Mouse (Mus musculus) ES-Bruce4 (cell line): ENCODE data around the gene Srsf4. TPM values are rescaled to one million over a fixed set of nuclear protein-coding genes. Genes with fewer than 3 reads are reported as not detected.
A peak's percentile ranks its signal among the peaks of the same experiment; 100 is the strongest.

Experiments
- H3K27ac ChIP-seq: 2 replicates; pipeline ENCODE4 v1.5.1; 2012; ENCODE audit warnings: low read length, inconsistent platforms; ENCODE audit not compliant: insufficient read depth
- H3K27me3 ChIP-seq: 2 replicates; pipeline ENCODE4 v1.6.1; 2012; ENCODE audit warnings: mild to moderate bottlenecking, low read length, inconsistent platforms; ENCODE audit not compliant: control insufficient read depth, poor library complexity, insufficient read depth, severe bottlenecking
- H3K36me3 ChIP-seq: 2 replicates; pipeline ENCODE4 v1.6.1; 2012; ENCODE audit warnings: inconsistent platforms, mild to moderate bottlenecking, low read length, moderate library complexity; ENCODE audit not compliant: control insufficient read depth, poor library complexity, insufficient read depth, severe bottlenecking
- H3K4me1 ChIP-seq: one replicate; pipeline ENCODE4 v1.8.1; 2011; ENCODE audit warnings: low read length; ENCODE audit not compliant: control insufficient read depth, insufficient read depth
- H3K4me3 ChIP-seq: 2 replicates; pipeline ENCODE4 v1.5.1; 2011; ENCODE audit warnings: low read depth, mild to moderate bottlenecking, low read length
- H3K9ac ChIP-seq: 2 replicates; pipeline ENCODE4 v1.6.1; 2012; ENCODE audit warnings: low read depth, mild to moderate bottlenecking, inconsistent platforms; ENCODE audit not compliant: poor library complexity, severe bottlenecking
- H3K9me3 ChIP-seq: replicated peaks from 2 replicates; pipeline ENCODE4 v1.6.1; 2012; ENCODE audit warnings: mild to moderate bottlenecking, low read length, inconsistent platforms; ENCODE audit not compliant: control insufficient read depth, poor library complexity, insufficient read depth, severe bottlenecking
- CTCF ChIP-seq: IDR thresholded peaks from one replicate; pipeline ENCODE4 v1.8.1; 2011; ENCODE audit warnings: low read depth, low read length
- EP300 ChIP-seq: IDR thresholded peaks from 2 replicates; pipeline ENCODE4 v1.6.1; 2011; ENCODE audit warnings: low read depth, low read length; ENCODE audit not compliant: insufficient read depth
- POLR2A ChIP-seq: IDR thresholded peaks from one replicate; pipeline ENCODE4 v1.8.1; 2011; ENCODE audit warnings: low read length; ENCODE audit not compliant: insufficient read depth
- polyA plus RNA-seq: library from polyadenylated mRNA; stranded (reverse); fragments of >200 nt; gene quantifications from 2 replicates; pipeline ENCODE4 v1.2.4, GENCODE M21; 2011; ENCODE audit warnings: low read depth; ENCODE audit not compliant: missing spikeins, insufficient read depth, insufficient read length

Gene Srsf4
- polyA plus RNA-seq, 1 experiment, result 74.5 TPM

DNA sequence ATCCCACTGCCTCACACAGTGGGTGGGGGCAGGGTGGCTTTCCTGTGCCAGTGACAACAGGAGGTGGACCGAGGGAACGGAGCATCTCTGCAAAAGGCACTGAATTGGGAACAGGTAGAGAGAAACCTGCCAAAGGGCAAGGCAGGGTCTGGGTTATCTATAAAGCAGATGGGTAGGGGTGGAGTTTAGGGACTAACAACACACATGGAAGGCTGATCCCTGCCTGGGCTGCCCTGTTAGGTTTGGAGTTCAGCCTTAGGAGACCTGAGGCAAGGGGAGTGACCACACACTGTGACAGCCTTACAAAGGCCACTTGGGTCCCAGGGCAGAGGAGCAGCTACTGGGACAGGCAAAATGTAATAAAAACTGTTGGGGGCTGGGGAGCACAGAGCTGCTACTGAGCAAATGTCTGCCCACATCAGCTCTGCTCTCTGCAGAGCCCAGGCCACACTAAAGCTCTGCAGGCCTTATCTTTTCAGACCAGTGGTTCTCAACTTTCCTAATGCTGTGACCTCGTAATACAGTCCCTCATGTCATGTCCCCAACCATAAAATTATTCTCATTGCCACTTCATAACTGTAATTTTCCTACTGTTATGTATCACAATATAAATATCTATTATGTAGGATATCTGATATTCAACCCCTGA, 40.5 kb upstream of the Srsf4 start:
- H3K36me3 ChIP-seq, result no peaks in the 10 kb centered on the region

DNA sequence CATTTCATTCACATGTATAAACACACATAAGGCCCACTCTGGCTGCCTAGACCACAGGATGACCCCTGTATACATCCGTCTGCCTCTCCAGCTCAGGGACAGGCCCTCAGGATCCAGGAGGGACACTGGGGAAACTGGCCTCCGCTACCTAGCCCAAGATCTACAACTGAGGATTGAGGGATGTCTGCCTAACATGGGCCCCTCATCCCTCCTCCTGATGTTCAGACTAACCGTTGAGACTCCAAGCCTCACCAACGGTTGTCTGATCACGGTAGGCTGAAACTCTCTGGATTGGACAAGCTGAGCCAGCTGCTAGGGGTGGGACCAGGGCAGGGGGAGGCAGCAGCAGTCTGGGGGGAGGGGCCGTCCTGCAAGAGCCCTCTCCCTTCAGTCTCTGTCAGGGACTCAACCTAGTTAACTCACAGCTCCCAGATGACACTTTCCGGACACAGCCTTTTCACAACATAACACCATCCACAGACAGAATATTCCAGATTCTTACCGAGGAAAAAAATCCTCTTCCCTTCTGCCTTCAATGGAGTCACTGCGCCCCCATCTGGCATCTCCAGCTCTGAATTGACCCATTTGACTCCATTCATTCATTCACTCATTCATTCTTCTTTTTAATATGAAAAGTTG, 39.3 kb upstream of the Srsf4 start:
- no peaks in the 10 kb centered on the region for H3K36me3 ChIP-seq
- H3K9ac ChIP-seq, result no peak overlapping the region
- no peaks in the 10 kb centered on the region for H3K27me3 ChIP-seq
- H3K27ac ChIP-seq, result no peak overlapping the region
- TF ChIP-seq EP300, result 0 out of 2 replicates have a peak, but pooled peaks have one; percentile 28
- no peak for TF ChIP-seq POLR2A
- H3K4me3 ChIP-seq, result no peak overlapping the region
- no peaks in the 10 kb centered on the region for H3K9me3 ChIP-seq
- H3K4me1 ChIP-seq, result peaks cover 3% of the 10 kb centered on the region

More for the DNA sequence above, 40.5 kb upstream of the Srsf4 start:
- no peak overlapping the region for H3K4me3 ChIP-seq
- no peak overlapping the region for H3K9ac ChIP-seq
- TF ChIP-seq EP300, result no peak
- no peak for TF ChIP-seq POLR2A
- no peak for TF ChIP-seq CTCF
- H3K4me1 ChIP-seq, result peaks cover 3% of the 10 kb centered on the region
- no peaks in the 10 kb centered on the region for H3K27me3 ChIP-seq
- H3K9me3 ChIP-seq, result no peaks in the 10 kb centered on the region
- H3K27ac ChIP-seq, result no peak overlapping the region

DNA sequence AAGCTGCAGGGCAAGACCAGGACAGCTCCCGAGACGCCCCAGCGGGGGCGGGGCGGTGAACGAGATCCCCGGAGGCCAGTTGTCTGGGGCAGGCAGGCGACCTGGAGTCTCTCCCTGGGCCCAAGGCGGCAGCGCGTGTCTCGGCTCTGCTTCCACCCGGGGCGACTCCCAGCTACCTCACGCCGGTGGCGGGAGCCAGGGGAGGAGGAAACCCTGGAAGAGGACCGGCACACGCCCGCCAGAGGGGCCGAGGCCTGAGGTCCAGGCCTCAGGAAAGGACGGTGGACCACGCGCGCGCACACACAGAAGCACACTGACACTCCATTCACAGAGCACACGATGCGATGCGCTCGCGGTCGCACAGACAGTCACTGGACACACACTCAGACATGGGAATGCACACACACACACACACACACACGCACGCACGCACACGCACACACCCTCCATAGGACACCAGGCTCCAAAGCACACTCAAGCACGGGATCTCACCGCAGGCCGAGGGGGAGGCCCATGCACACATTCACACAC, 37.0 kb upstream of the Srsf4 start:
- Histone ChIP-seq H3K4me3 (peak overlapping the region; percentile 59), H3K4me1 (peaks cover 3% of the 10 kb centered on the region), H3K27me3 (no peaks in the 10 kb centered on the region), H3K9ac (peak overlapping the region; percentile 14; the same call in 1 of the 2 replicates), H3K27ac (no peak overlapping the region), H3K36me3 (no peaks in the 10 kb centered on the region), H3K9me3 (no peaks in the 10 kb centered on the region)
- TF ChIP-seq CTCF (no peak), EP300 (0 out of 2 replicates have a peak, but pooled peaks have one; percentile 6), POLR2A (no peak)

DNA sequence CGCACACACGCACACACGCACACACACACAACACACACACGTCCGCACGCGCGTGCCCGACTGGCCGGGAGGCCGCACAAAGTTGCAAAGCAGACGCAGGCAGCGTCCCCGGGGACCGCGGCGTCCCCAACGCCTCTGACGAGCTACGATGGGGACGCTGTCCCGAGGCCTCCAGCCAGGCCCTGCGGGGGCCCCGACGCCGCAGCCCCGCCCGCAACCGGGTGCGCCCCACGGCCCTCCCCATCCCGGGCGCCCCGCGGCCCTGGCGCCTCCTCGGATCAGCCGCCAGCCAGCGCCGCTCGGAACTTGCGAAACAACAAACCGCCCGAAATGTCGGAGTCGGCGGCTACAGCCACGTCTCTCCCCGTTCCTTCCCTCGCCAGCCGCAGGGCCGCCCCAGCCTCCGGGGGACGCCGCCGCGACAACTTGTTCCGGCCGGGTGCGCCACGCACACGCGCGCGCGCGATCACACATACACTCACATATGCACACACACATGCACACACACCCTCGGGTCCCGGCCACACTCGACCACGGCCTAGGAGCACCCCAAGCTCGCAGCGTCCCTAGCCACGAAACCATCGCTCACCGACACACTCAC, 36.4 kb upstream of the Srsf4 start:
- H3K9ac ChIP-seq, result peak overlapping the region; percentile 62
- TF ChIP-seq EP300 (no peak), CTCF (no peak), POLR2A (no peak)
- H3K9me3 ChIP-seq, result no peaks in the 10 kb centered on the region
- H3K27me3 ChIP-seq, result no peaks in the 10 kb centered on the region
- H3K4me1 ChIP-seq, result peaks cover 3% of the 10 kb centered on the region
- H3K27ac ChIP-seq, result no peak overlapping the region
- H3K4me3 ChIP-seq, result peak overlapping the region; percentile 59
- no peaks in the 10 kb centered on the region for H3K36me3 ChIP-seq

DNA sequence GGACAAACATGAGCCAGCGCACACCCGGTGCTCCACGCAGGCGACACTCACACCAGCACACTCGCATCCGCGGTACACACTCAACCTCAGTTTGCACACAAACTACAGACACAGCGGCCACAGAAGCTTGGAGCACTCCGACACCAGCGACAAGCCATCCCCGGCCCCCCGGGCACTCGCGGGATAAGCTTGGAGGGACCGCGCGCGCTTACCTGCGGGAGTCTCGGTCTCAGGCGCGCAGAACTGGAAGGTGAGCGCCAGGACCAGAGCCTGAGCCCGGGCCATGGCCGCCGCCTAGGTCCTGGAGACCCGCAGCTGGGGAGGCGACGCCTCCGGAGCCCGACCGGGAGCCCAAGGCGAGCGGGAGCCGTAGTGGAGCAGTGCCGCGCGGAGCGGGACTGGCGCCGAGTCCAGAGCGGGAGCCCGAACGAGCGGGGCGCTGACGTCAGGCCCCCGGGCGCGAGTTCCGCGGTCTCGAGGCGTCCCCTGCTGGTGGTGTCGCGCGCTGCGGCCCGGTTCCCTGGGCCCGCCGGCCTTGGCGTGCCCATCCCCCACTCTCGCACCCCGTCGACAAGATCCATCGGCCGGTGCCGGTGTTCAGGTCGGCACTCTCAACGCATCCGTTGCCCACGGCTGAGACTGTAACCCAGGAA, 35.4 kb upstream of the Srsf4 start, which contains the start of gene Ptpru:
Ptpru (minus strand) TSS at position 417 of the 653 bp plus-strand sequence.
- no peaks in the 10 kb centered on the region for H3K27me3 ChIP-seq
- H3K27ac ChIP-seq, result no peak within 1 kb of the TSS
- no peaks in the 10 kb centered on the region for H3K36me3 ChIP-seq
- TF ChIP-seq POLR2A (no peak), CTCF (peak; percentile 76), EP300 (peak; percentile 59; the same call in 1 of the 2 replicates)
- peak within 1 kb of the TSS; percentile 62 for H3K9ac ChIP-seq
- H3K4me1 ChIP-seq, result peaks cover 3% of the 10 kb centered on the region
- peak within 1 kb of the TSS; percentile 59 for H3K4me3 ChIP-seq
- H3K9me3 ChIP-seq, result no peaks in the 10 kb centered on the region
